Mouse (Mus musculus): ENCODE data around the gene Gm42688. TPM values are rescaled to one million over a fixed set of nuclear protein-coding genes. Genes with fewer than 3 reads are reported as not detected.
A peak's percentile ranks its signal among the peaks of the same experiment; 100 is the strongest.

Gene Gm42688
- polyA plus RNA-seq, 1 experiment from 2014 or later: 1.1 TPM

DNA sequence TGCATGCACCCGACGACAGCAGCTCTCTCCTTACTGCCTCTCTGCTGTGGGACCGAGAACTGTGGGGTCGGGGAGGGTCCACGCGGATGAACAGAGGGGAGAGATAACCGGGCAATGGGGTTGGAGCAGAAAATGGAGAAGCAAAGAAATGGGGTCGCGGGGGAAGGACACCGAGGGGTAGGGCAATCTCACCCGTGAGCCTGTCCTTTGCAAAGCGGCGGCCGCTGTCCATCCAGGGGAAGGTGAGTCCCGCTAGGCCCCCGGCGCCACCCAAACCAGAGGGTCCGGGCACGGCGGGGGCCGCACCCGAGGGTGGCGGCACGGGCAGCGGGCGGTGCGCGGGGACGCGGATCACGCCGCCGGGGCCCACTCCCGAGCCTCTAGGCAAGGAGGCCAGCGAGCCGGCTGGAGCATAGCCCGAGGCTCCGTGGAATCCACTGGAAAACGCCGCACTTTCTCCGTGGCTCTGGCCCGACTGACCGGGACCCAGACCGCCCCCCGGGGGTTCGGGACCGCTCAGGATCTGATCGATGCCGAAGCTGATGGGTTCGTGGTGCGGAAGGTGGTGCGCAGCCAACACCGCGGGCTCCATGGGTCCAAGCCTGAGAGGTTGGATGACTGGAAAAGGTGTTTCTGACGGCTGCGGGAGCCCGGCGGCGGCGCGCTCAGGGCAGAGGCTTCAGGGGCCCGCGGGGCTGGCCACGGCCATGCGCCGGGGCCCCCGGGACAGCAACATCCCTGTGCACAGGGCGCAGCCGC, 31.8 kb upstream of the Gm42688 start:
- Histone ChIP-seq H3K9me3 (ENCODE audit: control insufficient read depth, low read length) (no peaks in the 10 kb centered on the region), H3K4me3 (ENCODE audit: low read depth, low read length) (peak overlapping the region; percentile 18), H3K9ac (ENCODE audit: low read length) (no peak overlapping the region), H3K4me2 (replicated peaks; ENCODE audit: low read depth) (peak overlapping the region; percentile 49; the same call in 1 of the 2 replicates), H3K36me3 (ENCODE audit: control insufficient read depth, insufficient read depth, low read length) (no peaks in the 10 kb centered on the region), H3K27ac (replicated peaks) (no peak overlapping the region), H3K27me3 (ENCODE audit: control insufficient read depth, insufficient read depth, low read length) (peaks cover 46% of the 10 kb centered on the region), H3K4me1 (replicated peaks; ENCODE audit: control insufficient read depth, insufficient read depth) (no peaks in the 10 kb centered on the region)
- TF ChIP-seq CTCF (IDR thresholded peaks at IDR 0.05; ENCODE audit: low read depth) (no peak), EP300 (optimal IDR thresholded peaks at IDR 0.05) (no peak)
- ATAC-seq (ENCODE audit: low FRiP score, low TSS enrichment) (0 out of 2 replicates have a peak, but pooled peaks have one; percentile 22), DNase-seq (ENCODE audit: low spot score) (no peak)
- 3% methylated on average over 59 of the region's 69 CpGs for WGBS

DNA sequence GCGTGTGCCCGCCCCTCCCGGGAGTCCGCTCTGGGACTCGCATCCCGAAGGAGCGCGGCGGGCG, 31.3 kb upstream of the Gm42688 start, which contains the start of gene Tlx2:
TSS of gene Tlx2 (minus strand) at position 47 of the 64 bp plus-strand sequence.
- Histone ChIP-seq H3K27ac (replicated peaks) (no peak within 1 kb of the TSS), H3K4me3 (ENCODE audit: low read depth, low read length) (peak within 1 kb of the TSS; percentile 28), H3K9ac (ENCODE audit: low read length) (no peak within 1 kb of the TSS), H3K36me3 (ENCODE audit: control insufficient read depth, insufficient read depth, low read length) (no peaks in the 10 kb centered on the region), H3K9me3 (ENCODE audit: control insufficient read depth, low read length) (no peaks in the 10 kb centered on the region), H3K4me1 (replicated peaks; ENCODE audit: control insufficient read depth, insufficient read depth) (no peaks in the 10 kb centered on the region), H3K27me3 (ENCODE audit: control insufficient read depth, insufficient read depth, low read length) (peaks cover 46% of the 10 kb centered on the region), H3K4me2 (replicated peaks; ENCODE audit: low read depth) (peak within 1 kb of the TSS; percentile 49)
- no peak for TF ChIP-seq CTCF (IDR thresholded peaks at IDR 0.05; ENCODE audit: low read depth)
- no peak for ATAC-seq (ENCODE audit: low FRiP score, low TSS enrichment)
- under 1% methylated on average over 10 of the region's 10 CpGs for WGBS
- no peak for DNase-seq (ENCODE audit: low spot score)

DNA sequence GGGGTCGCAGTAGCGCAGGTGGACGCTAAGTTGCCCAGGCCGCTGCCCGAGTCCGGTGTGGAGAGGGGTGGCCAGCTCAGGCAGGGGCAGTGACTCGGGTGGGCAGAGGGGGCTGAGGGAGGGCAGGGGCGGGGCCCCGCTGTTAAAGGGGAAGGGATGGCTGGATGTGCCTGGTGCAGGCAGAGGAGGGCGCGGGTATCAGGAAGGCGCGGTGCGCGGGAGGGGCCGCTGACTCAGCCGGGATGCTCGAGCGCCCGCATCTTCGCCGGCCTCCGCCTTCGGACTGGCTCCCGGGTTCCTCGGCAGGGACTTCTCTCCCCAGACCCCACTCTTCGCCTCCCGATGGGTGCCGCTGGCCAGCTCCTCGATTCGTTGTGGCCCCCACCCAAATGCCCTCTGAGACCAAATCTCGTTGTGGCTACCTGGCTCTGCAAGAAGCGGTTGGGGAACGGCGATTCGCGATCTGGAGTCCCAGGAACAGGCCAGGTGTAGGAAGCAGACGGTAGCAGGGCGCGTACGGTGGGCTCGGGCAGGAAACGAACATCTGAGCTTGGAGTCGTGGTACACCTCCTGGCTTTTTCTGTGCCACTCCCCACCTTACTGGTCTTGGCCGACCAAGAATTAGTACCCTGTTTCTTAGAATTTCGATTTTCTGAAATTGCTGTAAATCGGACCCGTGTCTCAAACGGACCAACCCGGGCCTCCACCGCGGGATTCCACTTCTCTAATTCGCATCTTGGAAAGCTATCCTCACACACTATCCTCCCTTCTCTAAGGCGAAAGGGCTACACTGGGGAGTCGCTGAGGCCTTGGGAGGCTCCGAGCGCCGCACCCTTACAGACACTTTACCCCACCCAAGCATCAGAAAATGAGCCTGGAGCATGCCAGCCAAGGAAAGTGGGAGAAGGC, 30.9 kb upstream of the Gm42688 start:
- TF ChIP-seq CTCF (IDR thresholded peaks at IDR 0.05; ENCODE audit: low read depth) (no peak), EP300 (optimal IDR thresholded peaks at IDR 0.05) (no peak)
- no peaks in the 10 kb centered on the region for H3K9me3 ChIP-seq (ENCODE audit: control insufficient read depth, low read length)
- 2% methylated on average over 56 of the region's 58 CpGs for WGBS
- no peak overlapping the region for H3K27ac ChIP-seq (replicated peaks)
- H3K36me3 ChIP-seq (ENCODE audit: control insufficient read depth, insufficient read depth, low read length): no peaks in the 10 kb centered on the region
- H3K9ac ChIP-seq (ENCODE audit: low read length): no peak overlapping the region
- H3K27me3 ChIP-seq (ENCODE audit: control insufficient read depth, insufficient read depth, low read length): peaks cover 46% of the 10 kb centered on the region
- no peak overlapping the region for H3K4me2 ChIP-seq (replicated peaks; ENCODE audit: low read depth)
- DNase-seq (ENCODE audit: low spot score) (peak; percentile 54), ATAC-seq (ENCODE audit: low FRiP score, low TSS enrichment) (0 out of 2 replicates have a peak, but pooled peaks have one; percentile 11)
- H3K4me3 ChIP-seq (ENCODE audit: low read depth, low read length): peak overlapping the region; percentile 18
- no peaks in the 10 kb centered on the region for H3K4me1 ChIP-seq (replicated peaks; ENCODE audit: control insufficient read depth, insufficient read depth)

DNA sequence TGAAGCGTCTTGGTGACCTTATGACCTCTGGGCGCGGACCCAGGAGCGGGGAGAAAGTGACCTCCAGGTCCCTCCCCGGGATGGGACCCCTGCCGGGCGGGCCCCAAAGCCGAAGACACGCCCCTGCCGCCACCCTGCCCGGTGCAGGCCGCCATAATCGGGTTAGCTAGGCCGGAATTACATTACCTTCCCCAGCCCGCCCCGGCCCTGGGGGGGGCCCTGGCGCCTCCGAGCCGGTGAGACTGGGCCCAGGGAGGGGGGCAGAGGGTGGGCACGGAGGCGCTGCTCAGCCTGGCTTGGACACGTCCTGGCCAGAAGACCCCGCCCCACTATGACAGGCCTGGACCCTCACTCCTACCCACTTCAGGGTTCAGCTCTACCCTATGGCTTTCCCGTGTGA, 30.2 kb upstream of the Gm42688 start:
- peak; percentile 17; the same call in 1 of the 2 replicates for ATAC-seq (ENCODE audit: low FRiP score, low TSS enrichment)
- peak; percentile 33 for DNase-seq (ENCODE audit: low spot score)
- no peak overlapping the region for H3K9ac ChIP-seq (ENCODE audit: low read length)
- H3K4me3 ChIP-seq (ENCODE audit: low read depth, low read length): peak overlapping the region; percentile 4; the same call in 1 of the 2 replicates
- no peaks in the 10 kb centered on the region for H3K36me3 ChIP-seq (ENCODE audit: control insufficient read depth, insufficient read depth, low read length)
- TF ChIP-seq CTCF (IDR thresholded peaks at IDR 0.05; ENCODE audit: low read depth) (no peak), EP300 (optimal IDR thresholded peaks at IDR 0.05) (no peak)
- no peak overlapping the region; the same call in 1 of the 2 replicates for H3K4me2 ChIP-seq (replicated peaks; ENCODE audit: low read depth)
- no peak overlapping the region for H3K27ac ChIP-seq (replicated peaks)
- H3K27me3 ChIP-seq (ENCODE audit: control insufficient read depth, insufficient read depth, low read length): peaks cover 46% of the 10 kb centered on the region
- no peaks in the 10 kb centered on the region for H3K4me1 ChIP-seq (replicated peaks; ENCODE audit: control insufficient read depth, insufficient read depth)
- WGBS: 3% methylated on average over 18 of the region's 24 CpGs
- no peaks in the 10 kb centered on the region for H3K9me3 ChIP-seq (ENCODE audit: control insufficient read depth, low read length)

DNA sequence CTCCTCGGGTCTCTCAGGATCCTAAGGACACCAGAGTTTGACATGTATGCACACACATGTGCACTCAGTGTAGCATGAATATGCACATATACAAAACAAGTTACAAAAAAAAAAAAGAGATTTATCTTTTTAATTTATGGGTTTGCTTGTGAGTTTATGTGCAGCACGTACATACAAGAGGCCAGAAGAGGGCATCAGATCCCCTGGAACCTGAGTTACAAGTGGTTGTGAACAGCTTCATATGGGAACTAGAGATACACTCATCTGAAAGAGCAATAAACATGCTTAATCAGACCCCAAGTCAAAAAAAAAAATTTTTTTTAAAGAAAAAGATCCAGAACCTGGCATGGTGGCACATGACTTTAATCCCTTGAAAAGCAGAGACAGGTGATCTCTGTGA, 26.4 kb upstream of the Gm42688 start:
- no peak for DNase-seq (ENCODE audit: low spot score)
- H3K9ac ChIP-seq (ENCODE audit: low read length): no peak overlapping the region
- 14% methylated on average over 2 of the region's 2 CpGs for WGBS

More for the DNA sequence above, 26.4 kb upstream of the Gm42688 start:
- H3K9me3 ChIP-seq (ENCODE audit: control insufficient read depth, low read length): no peaks in the 10 kb centered on the region
- H3K4me3 ChIP-seq (ENCODE audit: low read depth, low read length): no peak overlapping the region
- no peak for ATAC-seq (ENCODE audit: low FRiP score, low TSS enrichment)
- H3K36me3 ChIP-seq (ENCODE audit: control insufficient read depth, insufficient read depth, low read length): no peaks in the 10 kb centered on the region
- H3K4me1 ChIP-seq (replicated peaks; ENCODE audit: control insufficient read depth, insufficient read depth): no peaks in the 10 kb centered on the region
- H3K27ac ChIP-seq (replicated peaks): no peak overlapping the region
- H3K27me3 ChIP-seq (ENCODE audit: control insufficient read depth, insufficient read depth, low read length): peaks cover 32% of the 10 kb centered on the region
- H3K4me2 ChIP-seq (replicated peaks; ENCODE audit: low read depth): no peak overlapping the region
- peak; percentile 58 for TF ChIP-seq CTCF (IDR thresholded peaks at IDR 0.05; ENCODE audit: low read depth)
- TF ChIP-seq EP300 (optimal IDR thresholded peaks at IDR 0.05): no peak

Data from stomach, postnatal 0 days (tissue).